Mouse (Mus musculus) yolk sac, embryonic 10.5 days (tissue): Measurements from ENCODE around the gene Cped1.
A peak's percentile ranks its signal among the peaks of the same experiment; 100 is the strongest.
"Not testable (repeated sequence)": the region's sequence is repeated elsewhere in the genome, so short reads cannot be mapped to it uniquely, and the experiment has no call there.

Source experiments
- DNase-seq: peaks from one replicate; pipeline ENCODE4 v3.0.0-alpha.2; 2017; ENCODE audit warnings: low spot score

Gene Cped1

GRCm38 (mm10) chr6:22086056-22086455 is 100.3 kb downstream of the Cped1 start:
- no peak for DNase-seq

DNA sequence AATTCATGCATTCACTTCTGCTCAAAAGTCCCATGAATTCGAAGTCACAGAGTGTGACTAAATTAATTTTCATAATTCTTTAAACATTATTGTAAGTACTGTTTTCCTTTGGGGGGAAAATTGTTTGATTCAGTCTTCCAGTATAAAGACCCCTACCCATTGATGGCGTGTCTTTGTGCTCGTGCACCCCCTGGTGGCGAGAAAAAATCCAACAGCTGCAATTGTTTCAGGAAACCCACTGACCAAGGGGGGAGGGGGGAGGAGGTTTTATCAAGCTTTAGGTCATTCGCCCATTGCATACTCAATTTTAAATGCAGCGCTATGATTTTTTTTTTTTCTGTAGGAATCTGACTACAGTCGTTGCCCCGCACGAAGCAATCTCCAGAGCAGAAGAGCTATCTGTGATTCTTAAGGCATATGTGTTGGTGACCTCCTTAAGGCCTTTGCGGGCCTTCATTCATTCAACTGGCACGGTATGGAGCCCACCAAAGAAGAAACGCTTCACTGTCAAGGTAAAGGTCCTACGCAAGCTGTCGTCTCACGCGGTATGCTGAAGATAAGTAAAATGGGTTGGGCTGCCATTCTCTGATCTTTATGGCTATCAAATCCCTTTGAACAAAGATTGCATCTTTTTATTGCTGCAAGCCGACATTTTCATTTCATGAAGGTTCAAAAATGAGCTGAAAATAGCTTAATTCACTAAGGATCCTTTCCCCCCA is 102.8 kb downstream of the Cped1 start:
- DNase-seq: no peak

DNA sequence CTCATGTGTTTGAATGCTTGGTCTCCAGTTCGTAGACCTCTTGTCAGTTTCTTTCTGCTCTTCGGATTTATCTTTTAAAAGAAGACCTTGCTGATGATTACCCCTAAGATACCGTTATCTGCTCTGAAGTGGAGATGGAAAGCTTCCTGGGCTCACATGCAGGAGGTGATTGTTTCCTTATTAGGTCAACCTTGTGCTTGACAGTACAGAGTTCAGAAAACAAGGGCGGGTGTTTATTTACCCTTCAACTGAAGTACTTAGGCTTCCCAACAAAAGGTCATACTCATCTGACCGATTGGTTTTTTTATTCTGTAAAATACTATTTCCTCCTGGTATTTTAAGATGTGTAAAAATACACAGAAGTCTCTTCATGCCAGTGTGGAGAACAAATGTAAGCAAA is 106.1 kb downstream of the Cped1 start:
- DNase-seq: no peak

GRCm38 (mm10) chr6:22093792-22094191 is 108.1 kb downstream of the Cped1 start:
- DNase-seq: no peak

- no peak for DNase-seq
Observed at GRCm38 (mm10) chr6:22097709-22098108, 112.0 kb downstream of the Cped1 start.

DNA sequence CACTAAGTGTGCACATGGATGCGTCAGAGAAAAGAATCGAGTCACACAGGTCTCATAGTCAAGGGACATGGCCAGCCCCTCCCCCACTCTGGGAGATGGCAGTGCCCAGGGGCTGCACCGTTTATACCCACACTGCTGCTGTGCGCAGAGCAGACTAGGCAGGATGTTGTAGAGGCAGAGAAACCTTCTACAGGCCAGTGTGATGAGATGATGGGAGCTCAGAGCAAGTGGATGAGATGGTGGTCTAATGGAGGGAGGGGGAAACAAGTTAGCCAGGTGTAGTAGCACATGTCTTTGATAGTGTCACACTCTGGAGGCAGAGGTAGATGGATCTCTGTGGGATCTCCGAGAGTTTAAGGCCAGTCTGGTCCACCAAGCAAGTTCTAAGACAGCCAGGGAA is 114.1 kb downstream of the Cped1 start:
- DNase-seq: no peak

- no peak for DNase-seq
Observed at GRCm38 (mm10) chr6:22101939-22102338, 116.2 kb downstream of the Cped1 start.

GRCm38 (mm10) chr6:22102752-22103151 is 117.0 kb downstream of the Cped1 start:
- peak; percentile 52 for DNase-seq

GRCm38 (mm10) chr6:22103713-22104112 is 118.0 kb downstream of the Cped1 start:
- no peak for DNase-seq

DNA sequence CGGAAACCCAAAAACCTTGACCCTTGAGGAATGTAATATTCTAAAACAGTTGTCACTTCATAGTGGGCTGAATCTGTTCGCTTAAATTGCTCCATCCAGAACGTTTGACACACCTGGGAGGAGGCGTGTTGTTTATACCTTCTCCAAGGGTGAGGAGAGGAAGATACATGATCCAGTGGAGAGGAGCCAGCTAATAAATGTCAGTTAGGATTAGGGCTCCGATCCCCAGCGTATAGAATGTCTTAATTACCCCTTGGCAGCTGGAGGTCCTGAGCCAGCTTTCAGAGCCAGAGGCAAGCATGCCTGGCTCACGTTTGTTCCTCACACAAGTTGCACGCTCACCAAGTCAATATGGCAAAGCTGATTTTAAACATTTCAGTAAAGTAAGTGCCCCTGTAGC is 118.5 kb downstream of the Cped1 start:
- no peak for DNase-seq

GRCm38 (mm10) chr6:22114079-22114478 is 128.4 kb downstream of the Cped1 start:
- DNase-seq: no peak

- no peak for DNase-seq
Observed at GRCm38 (mm10) chr6:22116679-22117078, 131.0 kb downstream of the Cped1 start.

GRCm38 (mm10) chr6:22122080-22122479 is 136.4 kb downstream of the Cped1 start:
- DNase-seq: peak; percentile 32

DNA sequence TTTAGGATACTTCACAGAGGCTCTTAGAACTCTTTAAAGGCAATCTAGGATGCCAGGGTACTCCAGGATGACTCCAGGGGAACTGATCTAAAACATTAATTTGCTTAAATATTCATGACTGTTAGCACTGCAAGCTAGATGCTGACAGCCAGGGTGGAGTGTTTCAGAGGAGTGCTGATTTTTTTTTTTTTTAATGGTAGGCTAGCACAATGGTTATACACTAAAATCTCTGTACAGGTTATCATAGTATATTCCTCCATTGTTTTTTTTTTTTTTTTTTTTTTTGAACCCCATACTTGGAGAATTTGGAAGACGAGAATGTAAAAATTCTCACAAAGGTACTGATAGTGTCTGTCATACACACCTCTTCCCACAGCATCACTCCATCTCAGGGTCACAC is 137.0 kb downstream of the Cped1 start:
- DNase-seq: no peak

GRCm38 (mm10) chr6:22123332-22123731 is 137.6 kb downstream of the Cped1 start:
- no peak for DNase-seq

GRCm38 (mm10) chr6:22124575-22125330 is 139.0 kb downstream of the Cped1 start:
- not testable (repeated sequence) for DNase-seq

DNA sequence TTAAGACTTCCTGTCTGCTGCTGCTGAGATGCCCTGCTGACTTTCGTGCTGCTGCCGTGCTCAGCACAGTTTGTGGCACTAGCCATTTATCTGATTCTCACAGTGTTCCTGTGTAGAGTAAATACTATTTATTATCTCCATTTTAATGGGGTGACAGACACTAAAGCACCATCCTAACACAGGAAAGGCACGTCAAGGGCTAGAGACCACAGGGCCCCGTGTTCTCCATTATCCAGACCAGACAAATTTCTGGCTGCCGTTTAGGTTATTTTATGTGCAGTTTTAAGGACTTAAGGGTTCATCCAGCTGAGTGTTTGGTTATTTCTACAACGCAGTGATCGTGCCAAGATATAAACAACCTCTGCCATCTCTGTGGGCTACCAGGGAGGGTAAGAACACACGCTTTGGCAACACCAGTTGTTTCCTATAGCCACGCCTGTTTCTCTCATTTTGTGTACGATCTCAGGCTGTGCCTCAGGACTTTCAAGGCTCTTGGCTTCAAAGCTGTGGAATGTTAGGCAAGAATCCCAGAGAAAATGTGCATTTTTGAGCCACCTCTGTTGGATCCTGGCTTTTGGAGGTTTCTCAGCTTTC is 149.4 kb downstream of the Cped1 start:
- DNase-seq: no peak

- no peak for DNase-seq
Observed at GRCm38 (mm10) chr6:22136805-22137204, 151.1 kb downstream of the Cped1 start.

GRCm38 (mm10) chr6:22140786-22141185 is 155.1 kb downstream of the Cped1 start:
- DNase-seq: no peak

- DNase-seq: no peak
Observed at GRCm38 (mm10) chr6:22147236-22147635, 161.5 kb downstream of the Cped1 start.

GRCm38 (mm10) chr6:22148511-22148910 is 162.8 kb downstream of the Cped1 start:
- DNase-seq: peak; percentile 15

- DNase-seq: no peak
Observed at GRCm38 (mm10) chr6:22157461-22157860, 171.7 kb downstream of the Cped1 start.

DNA sequence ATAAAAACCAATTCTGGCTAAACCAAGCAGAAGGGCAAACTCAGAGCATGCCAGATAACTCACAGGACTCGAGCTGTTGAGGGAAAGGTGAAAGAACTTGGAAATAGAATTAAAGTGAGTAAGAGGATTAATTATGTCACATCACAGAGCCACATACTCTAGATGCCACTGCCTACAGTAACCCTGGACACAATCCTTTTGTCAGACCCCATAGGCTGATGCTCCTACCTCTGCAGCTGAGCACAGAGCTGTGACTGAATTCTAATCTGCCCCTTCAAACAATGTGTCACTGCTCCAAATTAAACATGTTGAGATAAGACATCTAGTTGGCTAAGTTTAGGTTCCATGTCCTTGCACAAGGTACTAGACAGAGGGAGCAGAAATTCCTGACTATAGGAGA is 176.2 kb downstream of the Cped1 start:
- no peak for DNase-seq
